26 mouse cellular contexts compared by ENCODE assay signal in genomic region chr3:90250791-90251190, GRCm38 (mm10). TPM values are rescaled to one million over a fixed set of nuclear protein-coding genes. Genes with fewer than 3 reads are reported as not detected.
DNase-seq lines count a peak whose midpoint lies in the region; ATAC-seq and TF ChIP-seq lines count a peak whose summit lies in the region.
"Had no signal": no experiment of that assay in that cellular context is flagged by ENCODE, and none has a peak within 500 bp of the region (broad histone marks: within the 10 kb centered on the region; RNA-seq: fewer than 3 reads in every experiment).

No protein-coding gene starts in this region.

- DNase-seq in gastrocnemius, adult 2 months = no peak
- DNase-seq in gastrocnemius, postnatal 36 days = no peak
- no peak for DNase-seq in kidney, adult 8-10 months
- peak; percentile 27 for DNase-seq in 3T3-L1 (ENCODE audit: low read depth, low spot score)
- DNase-seq in ovary, postnatal 36 days (ENCODE audit: low spot score) = no peak
- no peak for DNase-seq in forebrain, embryonic 10.5 days (ENCODE audit: extremely low spot score, low spot score)
- DNase-seq: adrenal gland, postnatal 36 days; cerebellum, adult 11-12 months; cerebellum, postnatal 14 days; gastrocnemius, postnatal 14 days; left cerebral cortex, postnatal 4 days; thymus, postnatal 4 days had no signal

- peak overlapping the region; percentile 80; the same call in 1 of the 2 replicates for H3K27ac ChIP-seq in gastrocnemius, adult 2 months
- 0 out of 2 replicates have a peak overlapping the region, but pooled peaks have one; percentile 41 for H3K27ac ChIP-seq in kidney, embryonic 15.5 days
- peak overlapping the region; percentile 75 for H3K27ac ChIP-seq in embryonic fibroblast, embryonic 13.5 days (ENCODE audit: insufficient read depth, low read length)
- H3K27ac ChIP-seq in forebrain, embryonic 10.5 days = no peak overlapping the region
- H3K27ac ChIP-seq: embryonic facial prominence, embryonic 12.5 days; forebrain, embryonic 15.5 days; hindbrain, embryonic 10.5 days; limb, embryonic 15.5 days; macrophage; neural tube, embryonic 15.5 days; stomach, embryonic 15.5 days had no signal

- H3K9ac ChIP-seq in kidney, embryonic 15.5 days = no peak overlapping the region
- H3K9ac ChIP-seq: embryonic facial prominence, embryonic 12.5 days; forebrain, embryonic 15.5 days; limb, embryonic 15.5 days; neural tube, embryonic 15.5 days; stomach, embryonic 15.5 days had no signal

- H3K4me1 ChIP-seq in kidney, embryonic 15.5 days = peaks cover 32% of the 10 kb centered on the region
- peaks cover 13% of the 10 kb centered on the region for H3K4me1 ChIP-seq in embryonic fibroblast, embryonic 13.5 days (ENCODE audit: control insufficient read depth, insufficient read depth, low read length)
- H3K4me1 ChIP-seq in forebrain, embryonic 10.5 days = peaks cover 45% of the 10 kb centered on the region

- no peak overlapping the region for H3K4me3 ChIP-seq in gastrocnemius, adult 2 months
- no peak overlapping the region for H3K4me3 ChIP-seq in kidney, embryonic 15.5 days (replicated peaks)
- H3K4me3 ChIP-seq in embryonic fibroblast, embryonic 13.5 days (ENCODE audit: insufficient read depth, low read length) = no peak overlapping the region
- no peak overlapping the region for H3K4me3 ChIP-seq in forebrain, embryonic 10.5 days
- H3K4me3 ChIP-seq: embryonic facial prominence, embryonic 12.5 days; erythroblast, embryonic 14.5 days; forebrain, embryonic 15.5 days; hindbrain, embryonic 10.5 days; limb, embryonic 15.5 days; neural tube, embryonic 15.5 days; stomach, embryonic 15.5 days had no signal

- TF ChIP-seq CTCF in gastrocnemius, adult 2 months (IDR thresholded peaks at IDR 0.05) = no peak
- no peak for TF ChIP-seq CTCF in embryonic fibroblast, embryonic 13.5 days (IDR thresholded peaks at IDR 0.05; ENCODE audit: borderline replicate concordance, insufficient read depth, low read length)

- peaks cover 26% of the 10 kb centered on the region for H3K36me3 ChIP-seq in kidney, embryonic 15.5 days
- H3K36me3 ChIP-seq in forebrain, embryonic 10.5 days (replicated peaks) = peaks cover 28% of the 10 kb centered on the region

- TF ChIP-seq POLR2A in embryonic fibroblast, embryonic 13.5 days (IDR thresholded peaks at IDR 0.05; ENCODE audit: low read depth, low read length) = no peak

- H3K4me2 ChIP-seq in kidney, embryonic 15.5 days = no peak overlapping the region
- H3K4me2 ChIP-seq: embryonic facial prominence, embryonic 12.5 days; forebrain, embryonic 15.5 days; limb, embryonic 15.5 days; neural tube, embryonic 15.5 days; stomach, embryonic 15.5 days had no signal

- no peaks in the 10 kb centered on the region for H3K27me3 ChIP-seq in kidney, embryonic 15.5 days
- no peaks in the 10 kb centered on the region for H3K27me3 ChIP-seq in forebrain, embryonic 10.5 days (ENCODE audit: poor library complexity, severe bottlenecking)
- H3K27me3 ChIP-seq: embryonic facial prominence, embryonic 12.5 days; forebrain, embryonic 15.5 days; limb, embryonic 15.5 days; neural tube, embryonic 15.5 days; stomach, embryonic 15.5 days had no signal

- 66% methylated on average over 6 of the region's 6 CpGs for WGBS in kidney, embryonic 15.5 days
- WGBS in forebrain, embryonic 10.5 days = 88% methylated on average over 6 of the region's 6 CpGs

- no peak for ATAC-seq in kidney, embryonic 15.5 days (replicated peaks; ENCODE audit: low FRiP score)
- ATAC-seq: CD4-positive, CD25-positive, alpha-beta regulatory T cell, adult 4 months; forebrain, embryonic 15.5 days; hindbrain, embryonic 16.5 days; intestine, embryonic 16.5 days had no signal

- H3K9me3 ChIP-seq in kidney, embryonic 15.5 days (replicated peaks) = no peaks in the 10 kb centered on the region
- no peaks in the 10 kb centered on the region for H3K9me3 ChIP-seq in forebrain, embryonic 10.5 days
- H3K9me3 ChIP-seq: embryonic facial prominence, embryonic 12.5 days; forebrain, embryonic 15.5 days; hindbrain, embryonic 10.5 days; limb, embryonic 15.5 days; neural tube, embryonic 15.5 days; stomach, embryonic 15.5 days had no signal

- intact Hi-C loops in gastrocnemius, adult 2 months (cut with DNase I) = no loop called here
- intact Hi-C loops in gastrocnemius, postnatal 36 days (cut with DNase I) = no loop called here

RNA-seq across cellular contexts. Expression of gene Slc39a1, which starts 2.8 kb away (rescaled TPM):
- 10 to 100 TPM; 41.6 to 50.6 TPM for total RNA-seq in gastrocnemius, adult 2 months (2021)
- 10 to 100 TPM; 47.5 to 48.3 TPM for total RNA-seq in gastrocnemius, postnatal 36 days (2021)
- 101 and 104 TPM in 2 replicates for polyA plus RNA-seq in kidney, embryonic 15.5 days (2015; fragmentation: Nextera tagmentation; extraction: Ambion mirVana)
- polyA plus RNA-seq in embryonic fibroblast, embryonic 13.5 days (2011; ENCODE audit: insufficient read length, low read depth, missing spikeins) = 253 and 312 TPM in 2 replicates
- 69.6 and 75.4 TPM in 2 replicates for polyA plus RNA-seq in forebrain, embryonic 10.5 days (2016; fragmentation: Nextera tagmentation; extraction: Ambion mirVana)

RNA-seq across cellular contexts. Expression of gene Crtc2, which starts 3.2 kb away (rescaled TPM):
- total RNA-seq in gastrocnemius, adult 2 months (2021) = 10 to 100 TPM; 16.8 to 17.3 TPM
- total RNA-seq in gastrocnemius, postnatal 36 days (2021) = 10 to 100 TPM; 12.3 to 14.0 TPM
- 26.1 and 26.7 TPM in 2 replicates for polyA plus RNA-seq in kidney, embryonic 15.5 days (2015; fragmentation: Nextera tagmentation; extraction: Ambion mirVana)
- polyA plus RNA-seq in embryonic fibroblast, embryonic 13.5 days (2011; ENCODE audit: insufficient read length, low read depth, missing spikeins) = 29.5 and 34.3 TPM in 2 replicates
- polyA plus RNA-seq in forebrain, embryonic 10.5 days (2016; fragmentation: Nextera tagmentation; extraction: Ambion mirVana) = 21.3 and 26.4 TPM in 2 replicates

RNA-seq across cellular contexts. Expression of gene Creb3l4, which starts 7.5 kb away (rescaled TPM):
- total RNA-seq in gastrocnemius, adult 2 months (2021) = not detected
- total RNA-seq in gastrocnemius, postnatal 36 days (2021) = under 1 TPM in 1 of 2 experiments, not detected in 1; 0.26 TPM
- polyA plus RNA-seq in kidney, embryonic 15.5 days (2015; fragmentation: Nextera tagmentation; extraction: Ambion mirVana) = 3.7 and 6.9 TPM in 2 replicates
- polyA plus RNA-seq in embryonic fibroblast, embryonic 13.5 days (2011; ENCODE audit: insufficient read length, low read depth, missing spikeins) = 2.0 and 2.3 TPM in 2 replicates
- 4.5 and 5.8 TPM in 2 replicates for polyA plus RNA-seq in forebrain, embryonic 10.5 days (2016; fragmentation: Nextera tagmentation; extraction: Ambion mirVana)
- total RNA-seq: layer of hippocampus, postnatal 14 days had no signal
- polyA plus RNA-seq: erythroblast, embryonic 14.5 days had no signal

RNA-seq across cellular contexts. Expression of gene Dennd4b, which starts 14.2 kb away (rescaled TPM):
- 10 to 100 TPM; 82.2 to 84.2 TPM for total RNA-seq in gastrocnemius, adult 2 months (2021)
- 10 to 100 TPM; 78.4 to 81.8 TPM for total RNA-seq in gastrocnemius, postnatal 36 days (2021)
- polyA plus RNA-seq in kidney, embryonic 15.5 days (2015; fragmentation: Nextera tagmentation; extraction: Ambion mirVana) = 3.9 and 4.1 TPM in 2 replicates
- 6.8 and 10.3 TPM in 2 replicates for polyA plus RNA-seq in embryonic fibroblast, embryonic 13.5 days (2011; ENCODE audit: insufficient read length, low read depth, missing spikeins)
- polyA plus RNA-seq in forebrain, embryonic 10.5 days (2016; fragmentation: Nextera tagmentation; extraction: Ambion mirVana) = 7.0 and 7.2 TPM in 2 replicates

RNA-seq across cellular contexts. Expression of gene Jtb, which starts 19.4 kb away (rescaled TPM):
- 10 to 100 TPM; 64.8 to 68.8 TPM for total RNA-seq in gastrocnemius, adult 2 months (2021)
- 10 to 100 TPM; 58.9 to 63.8 TPM for total RNA-seq in gastrocnemius, postnatal 36 days (2021)
- 96.9 and 105 TPM in 2 replicates for polyA plus RNA-seq in kidney, embryonic 15.5 days (2015; fragmentation: Nextera tagmentation; extraction: Ambion mirVana)
- 47.1 and 47.5 TPM in 2 replicates for polyA plus RNA-seq in embryonic fibroblast, embryonic 13.5 days (2011; ENCODE audit: insufficient read length, low read depth, missing spikeins)
- polyA plus RNA-seq in forebrain, embryonic 10.5 days (2016; fragmentation: Nextera tagmentation; extraction: Ambion mirVana) = 89.4 and 96.6 TPM in 2 replicates
